Mouse (Mus musculus) adrenal gland, adult 2 months (tissue): Measurements from ENCODE around the gene Gm17019. TPM values are rescaled to one million over a fixed set of nuclear protein-coding genes. Genes with fewer than 3 reads are reported as not detected.
"Not testable (repeated sequence)": the region's sequence is repeated elsewhere in the genome, so short reads cannot be mapped to it uniquely, and the experiment has no call there.

Source experiments
- DNase-seq: peaks from one replicate; pipeline ENCODE4 v3.0.0; 2021
- polyA plus RNA-seq: library from polyadenylated mRNA; depleted of rRNA; stranded (reverse); fragments of >200 nt; gene quantifications from 2 replicates; pipeline ENCODE4 v1.2.3, GENCODE M21; 2012; rRNA removed
- total RNA-seq, 2 experiments: library from RNA; stranded (reverse); gene quantifications; 2 replicates each; pipeline ENCODE4 v1.2.3; 2021

Gm17019 gene
- total and polyA plus RNA-seq, 3 experiments, result not detected

DNA sequence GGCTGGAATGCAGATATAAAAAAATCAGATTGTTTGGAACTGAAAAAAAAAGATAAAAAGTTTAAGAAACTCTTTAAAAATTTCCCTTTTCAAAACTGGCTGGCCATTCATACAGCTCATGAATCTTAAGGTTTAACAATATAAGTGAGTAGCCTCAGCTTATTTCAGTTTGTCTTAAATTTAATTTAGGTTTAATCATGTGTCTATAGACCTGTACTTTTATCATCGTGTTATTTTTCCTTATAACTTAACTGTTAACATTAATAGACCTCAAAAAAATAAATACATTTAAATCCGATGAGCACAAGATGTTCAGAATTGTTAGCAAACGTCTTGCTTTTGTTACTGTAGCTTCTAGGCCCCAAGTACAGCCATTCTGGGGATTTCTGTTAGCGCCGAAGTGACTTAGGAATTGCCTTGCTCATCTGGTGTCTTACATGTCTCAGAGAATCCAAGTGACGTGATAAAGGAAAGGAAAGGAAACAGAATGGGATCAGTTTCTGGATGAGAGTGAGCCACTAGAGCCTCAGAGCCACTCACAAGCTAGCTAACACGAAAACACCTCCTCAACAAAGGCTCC lies 36.0 kb downstream of the Gm17019 start:
- not testable (repeated sequence) for DNase-seq

DNA sequence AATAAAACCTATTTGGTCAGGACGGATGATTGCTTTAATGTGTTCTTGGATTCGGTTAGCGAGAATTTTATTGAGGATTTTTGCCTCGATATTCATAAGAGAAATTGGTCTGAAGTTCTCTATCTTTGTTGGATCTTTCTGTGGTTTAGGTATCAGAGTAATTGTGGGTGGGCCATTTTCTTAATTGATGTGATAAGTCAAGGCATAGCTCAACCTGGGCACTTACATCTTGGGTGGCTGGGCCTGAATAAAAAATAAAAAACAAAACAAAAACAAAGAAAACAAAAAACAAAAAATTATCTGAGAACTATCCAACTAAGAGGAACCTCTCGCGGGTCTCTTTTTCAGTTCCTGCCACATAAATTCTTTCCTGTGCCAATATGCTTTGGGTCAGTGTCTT lies 38.7 kb downstream of the Gm17019 start:
- not testable (repeated sequence) for DNase-seq

- DNase-seq, result not testable (repeated sequence)
These were observed 42.2 kb downstream of the Gm17019 start for GRCm38 (mm10) chr5:14990375-14991158.

DNA sequence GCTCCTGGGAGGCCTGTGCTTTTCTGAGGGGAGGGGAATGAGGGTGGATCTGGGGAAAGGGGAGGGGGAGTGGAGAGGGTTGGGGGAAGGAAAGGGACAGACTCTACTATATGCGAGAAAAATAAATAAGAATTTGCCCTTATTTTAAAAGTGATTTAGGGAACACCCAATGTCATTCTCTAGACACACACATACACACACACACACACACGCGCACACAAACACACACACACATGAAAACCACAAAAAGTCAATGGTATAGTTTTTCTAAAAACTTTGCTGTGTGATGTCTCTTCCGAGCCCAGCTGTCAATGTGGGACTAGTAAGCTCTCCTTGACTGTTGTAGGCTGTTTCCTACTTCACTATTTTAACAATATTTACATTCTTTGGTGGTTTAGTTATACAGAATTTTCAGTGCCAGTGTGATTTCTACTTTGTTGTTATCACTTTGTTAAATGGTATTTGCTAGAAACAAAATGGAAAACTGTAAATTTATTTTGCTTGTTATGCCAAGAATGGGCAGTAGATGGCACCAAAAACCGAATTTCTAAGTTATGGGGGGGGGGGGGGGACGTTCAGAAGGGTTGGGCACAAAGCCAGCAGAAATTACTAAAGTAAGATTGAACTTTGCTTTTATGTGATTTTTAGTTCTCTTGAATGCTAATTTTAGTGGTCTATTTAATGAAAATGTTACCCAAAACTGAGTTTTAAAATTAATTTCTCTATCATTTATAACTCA lies 46.0 kb downstream of the Gm17019 start:
- DNase-seq, result not testable (repeated sequence)

Other genes starting within 250 kb of the Gm17019 start
- not detected for gene Gm9758, start 118.1 kb downstream of the Gm17019 start, total RNA-seq
- not detected in 2 replicates for gene Gm9758, start 118.1 kb downstream of the Gm17019 start, polyA plus RNA-seq
- not detected for gene Speer4e, start 94.6 kb downstream of the Gm17019 start, total RNA-seq
- not detected in 2 replicates for gene Speer4e, start 94.6 kb downstream of the Gm17019 start, polyA plus RNA-seq
- not detected for gene Gm10354, start 54.1 kb downstream of the Gm17019 start, total RNA-seq
- not detected in 2 replicates for gene Gm10354, start 54.1 kb downstream of the Gm17019 start, polyA plus RNA-seq